Mouse (Mus musculus) liver, adult 2 months (tissue): ENCODE results near the gene Dyrk3.

Experiments
- CTCF ChIP-seq: fragments of 200-500 bp; IDR thresholded peaks from 2 replicates; pipeline ENCODE4 v1.5.1; 2011; ENCODE audit warnings: low read depth, low read length, control low read depth
- POLR2A ChIP-seq: fragments of 200-500 bp; IDR thresholded peaks from 2 replicates; pipeline ENCODE4 v1.6.1; 2011; ENCODE audit warnings: low read length, control low read depth; ENCODE audit not compliant: insufficient read depth; ENCODE audit errors: extremely low read depth

DNA sequence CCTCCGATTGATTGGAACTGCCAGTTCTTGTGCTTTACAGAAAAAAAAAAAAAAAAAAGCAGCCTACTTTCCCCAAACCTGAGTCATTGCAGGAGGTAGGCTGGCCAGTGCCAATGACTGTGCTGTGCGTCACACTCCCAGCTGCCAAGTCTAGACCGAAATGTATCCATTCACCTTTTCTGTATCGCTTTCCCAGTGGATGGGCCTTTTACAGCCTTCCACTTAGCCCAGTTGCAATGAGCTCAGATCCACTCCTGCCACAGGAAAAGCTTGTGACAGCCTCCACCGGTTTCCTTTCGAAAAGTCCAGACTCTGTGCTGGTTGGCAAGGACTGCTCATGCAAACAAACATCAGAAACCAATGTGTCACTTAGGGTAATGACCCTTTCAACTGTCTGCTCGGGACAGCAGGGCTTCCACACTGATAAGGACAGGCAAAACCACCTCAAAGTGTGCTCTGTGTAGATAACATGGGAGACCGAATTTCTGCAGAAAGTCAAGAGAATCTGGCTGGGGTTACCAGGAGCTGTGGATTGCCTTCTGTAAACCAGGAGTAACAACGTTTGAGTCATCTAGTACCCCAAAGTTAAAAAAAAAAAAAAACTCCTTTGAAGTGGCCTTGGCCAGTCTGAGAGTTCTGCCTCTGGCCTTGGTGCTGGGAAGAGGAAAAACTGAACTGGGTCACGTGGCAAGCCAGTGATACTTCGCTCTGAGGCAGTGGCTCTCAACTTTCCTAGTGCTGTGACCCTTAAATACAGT is 12.0 kb downstream of the Dyrk3 start:
- no peak for TF ChIP-seq CTCF
- no peak for TF ChIP-seq POLR2A
